Mouse (Mus musculus): ENCODE results near the gene Olfr12.
A peak's percentile ranks its signal among the peaks of the same experiment; 100 is the strongest.

Gene Olfr12

DNA sequence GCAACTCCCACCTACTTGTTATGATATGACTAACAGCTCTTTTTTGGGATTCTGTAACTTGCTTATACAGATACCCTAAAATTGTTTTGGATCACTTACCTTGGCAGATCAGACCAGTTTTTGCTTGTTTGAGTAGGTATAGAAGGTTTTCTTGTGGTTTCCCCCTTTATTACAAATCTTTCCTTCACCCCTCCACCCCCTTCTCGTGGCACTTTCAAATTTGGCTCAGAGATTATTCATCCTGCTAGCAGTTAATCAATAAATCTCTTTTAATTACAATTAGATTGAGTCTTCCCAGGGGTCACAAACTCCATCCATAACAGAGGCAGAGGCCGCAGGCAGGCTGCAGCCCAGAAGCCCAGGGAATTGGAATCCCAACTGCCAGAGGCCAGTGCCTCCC lies at the start of gene Olfr12:
TSS of gene Olfr12 (plus strand) at position 301 of the 400 bp plus-strand sequence.
- no peak for DNase-seq

DNA sequence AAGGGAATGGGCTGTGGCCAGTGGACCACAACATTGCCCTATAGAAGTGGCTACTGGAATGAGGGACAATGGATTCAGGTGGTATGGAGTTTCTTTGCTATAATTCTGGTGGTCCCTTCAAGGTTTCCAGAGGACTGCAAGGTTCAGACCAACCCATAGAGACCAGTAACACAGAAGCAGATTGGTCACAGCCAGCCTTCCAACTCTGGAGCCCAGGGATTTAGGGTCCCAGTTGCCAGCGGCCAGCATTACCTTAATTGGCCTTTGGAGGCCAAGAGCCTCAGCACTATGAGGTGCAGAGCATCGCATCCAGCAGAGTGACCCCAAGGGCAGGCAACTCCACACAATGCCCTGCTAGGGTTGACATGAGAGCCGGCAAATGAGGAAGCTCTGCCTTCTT lies 46.6 kb upstream of the Olfr12 start, which contains the start of gene Olfr1413:
TSS of gene Olfr1413 (plus strand) at position 301 of the 400 bp plus-strand sequence.
- no peak for DNase-seq

DNA sequence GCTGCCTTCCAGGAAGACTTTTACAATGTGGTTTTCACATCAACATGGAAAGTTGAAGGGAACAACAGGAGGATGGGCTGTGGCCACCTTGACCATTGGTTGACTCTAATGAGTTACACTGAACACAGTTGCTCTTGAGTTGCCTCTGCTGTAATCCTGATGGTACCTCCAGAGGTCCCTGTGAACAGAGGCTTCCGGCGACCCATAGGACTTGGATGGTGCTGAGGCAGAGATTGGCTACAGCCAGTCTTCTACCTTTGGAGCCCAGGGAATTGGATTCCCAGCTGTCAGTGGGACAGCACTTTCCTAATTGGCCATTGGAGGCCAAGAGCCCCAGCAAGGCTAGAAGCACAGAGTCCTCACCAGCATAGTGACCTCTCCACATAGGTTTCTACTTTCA lies 32.1 kb upstream of the Olfr12 start, which contains the start of gene Olfr1412:
TSS of gene Olfr1412 (plus strand) at position 301 of the 400 bp plus-strand sequence.
- DNase-seq = no peak

- no peak for DNase-seq
Measured at GRCm38 (mm10) chr1:92594111-92594510, 23.5 kb upstream of the Olfr12 start, which contains the start of gene Olfr1411. Olfr1411 (plus strand) TSS chr1:92594411.

GRCm38 (mm10) chr1:92596019-92596418 lies 21.6 kb upstream of the Olfr12 start:
- DNase-seq = no peak

DNA sequence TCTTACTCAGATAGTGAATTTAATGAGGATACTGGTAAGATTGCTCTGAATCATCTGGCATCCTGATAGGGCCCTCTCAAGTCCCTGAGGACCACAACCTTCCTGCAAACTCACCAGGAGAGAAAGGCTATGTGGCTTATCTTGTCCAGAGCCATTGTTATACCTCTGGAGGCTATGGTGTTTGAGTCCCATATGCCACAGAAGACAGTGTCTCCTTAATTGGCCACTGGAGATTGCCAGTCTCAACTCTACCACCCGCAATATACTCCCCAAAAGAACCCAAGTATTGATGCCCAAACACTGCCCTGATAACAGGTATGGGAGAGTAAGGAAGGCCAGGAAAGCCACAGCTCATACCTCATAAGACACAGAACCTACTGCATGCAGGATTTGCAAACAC lies 12.1 kb upstream of the Olfr12 start, which contains the start of gene Olfr1410:
TSS of gene Olfr1410 (plus strand) at position 301 of the 400 bp plus-strand sequence.
- DNase-seq = no peak

GRCm38 (mm10) chr1:92607711-92608110 lies 9.9 kb upstream of the Olfr12 start:
- no peak for DNase-seq

DNA sequence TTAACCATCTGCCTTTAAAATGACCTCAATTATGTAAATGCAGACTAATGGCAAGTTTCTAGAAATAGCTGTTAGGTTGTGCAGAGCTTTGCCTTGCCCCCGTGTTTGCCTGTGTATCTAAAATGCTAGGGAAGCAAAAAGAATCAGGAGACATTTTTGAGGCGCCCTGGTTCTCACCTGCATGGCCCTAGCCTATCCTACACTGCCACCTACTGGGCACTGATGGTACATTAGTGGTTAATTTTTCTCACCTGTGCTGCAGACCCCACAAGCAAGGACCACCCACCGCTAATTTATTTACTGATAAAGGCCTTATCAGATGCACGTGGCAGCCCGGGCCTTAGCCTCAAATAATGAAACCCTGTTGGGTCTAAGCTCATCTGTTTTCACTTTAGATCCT lies 6.6 kb upstream of the Olfr12 start:
- DNase-seq = peak; percentile 60 to 67

GRCm38 (mm10) chr1:92613175-92613574 lies 4.4 kb upstream of the Olfr12 start:
- DNase-seq = no peak

GRCm38 (mm10) chr1:92614516-92614915 lies 3.1 kb upstream of the Olfr12 start:
- no peak for DNase-seq

DNA sequence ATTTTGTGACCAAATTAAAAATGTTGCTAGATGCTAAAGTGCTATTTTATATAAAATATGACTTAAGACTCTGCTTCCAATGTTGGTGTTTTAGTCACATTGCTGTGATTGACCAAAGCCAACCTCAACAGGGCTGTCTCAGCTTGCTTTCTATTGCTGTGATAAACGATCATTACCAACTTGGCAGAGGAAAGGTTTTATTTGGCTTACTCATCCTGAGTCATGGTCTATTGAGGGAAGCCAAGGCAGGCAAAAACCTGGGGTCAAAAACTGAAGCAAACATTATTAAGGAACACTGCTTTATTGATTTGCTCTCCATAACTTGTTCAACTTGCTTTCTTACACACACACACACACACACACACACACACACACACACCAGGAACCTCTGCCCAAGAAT lies 1.5 kb upstream of the Olfr12 start:
- no peak for DNase-seq

GRCm38 (mm10) chr1:92618360-92618759 lies 772 bp downstream of the Olfr12 start:
- peak; percentile 15 to 27 for DNase-seq

DNA sequence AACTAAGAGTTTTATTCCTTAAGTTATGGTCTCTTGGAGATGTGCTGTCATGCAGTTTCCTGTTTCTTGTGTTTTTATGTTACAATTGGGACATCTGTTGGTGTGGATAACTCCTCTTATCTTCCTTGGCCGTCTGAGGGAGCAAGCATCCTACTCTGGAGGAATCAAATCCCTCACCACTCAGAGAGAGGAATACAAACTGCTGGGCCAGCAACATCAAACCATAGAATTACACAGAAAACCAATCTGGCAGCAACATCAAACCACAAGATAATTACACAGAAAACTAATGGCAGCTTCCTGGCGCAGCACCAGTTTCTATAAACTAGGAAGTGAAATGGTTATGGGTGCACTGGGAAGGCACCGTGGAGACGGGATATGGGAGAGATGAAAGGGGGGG lies 10.6 kb downstream of the Olfr12 start:
- peak; percentile 32 to 52 for DNase-seq

DNA sequence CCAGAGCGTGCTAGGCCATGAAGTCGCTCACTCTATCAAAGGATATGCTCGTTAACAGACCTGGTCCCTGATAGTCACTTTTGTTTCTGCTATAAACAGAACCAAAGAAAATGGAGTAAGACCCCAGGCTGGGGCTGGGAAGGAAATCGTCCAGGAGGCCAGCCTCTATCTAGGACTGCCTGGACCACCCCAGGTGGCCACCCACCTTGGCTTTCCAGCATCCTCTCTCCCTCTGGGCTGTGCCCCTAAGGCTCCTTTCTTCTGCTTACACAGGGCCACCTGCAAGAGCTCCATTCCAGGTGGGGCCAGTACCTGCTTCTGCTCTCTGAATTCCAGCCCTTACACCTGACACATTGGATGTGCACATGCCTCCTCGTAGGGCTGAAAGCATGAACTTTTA lies 14.6 kb downstream of the Olfr12 start:
- no peak for DNase-seq

DNA sequence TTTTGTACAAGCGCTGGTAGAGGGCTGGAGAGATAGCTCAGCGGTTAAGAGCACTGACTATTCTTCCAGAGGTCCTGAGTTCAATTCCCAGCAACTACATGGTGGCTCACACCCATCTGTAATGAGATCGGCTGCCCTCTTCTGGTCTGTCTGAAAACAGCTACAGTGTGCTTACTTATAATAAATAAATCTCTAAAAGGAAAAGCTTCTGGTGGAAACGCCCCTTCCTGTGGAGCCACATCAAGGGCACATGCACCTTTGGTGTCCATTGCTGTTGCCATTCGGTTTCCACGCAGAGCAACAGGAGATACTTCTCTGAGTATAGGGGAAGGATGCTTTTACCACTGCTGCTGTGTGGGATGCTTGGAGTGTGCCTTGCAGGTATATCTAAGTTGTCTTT lies 15.4 kb downstream of the Olfr12 start:
- DNase-seq = no peak

DNA sequence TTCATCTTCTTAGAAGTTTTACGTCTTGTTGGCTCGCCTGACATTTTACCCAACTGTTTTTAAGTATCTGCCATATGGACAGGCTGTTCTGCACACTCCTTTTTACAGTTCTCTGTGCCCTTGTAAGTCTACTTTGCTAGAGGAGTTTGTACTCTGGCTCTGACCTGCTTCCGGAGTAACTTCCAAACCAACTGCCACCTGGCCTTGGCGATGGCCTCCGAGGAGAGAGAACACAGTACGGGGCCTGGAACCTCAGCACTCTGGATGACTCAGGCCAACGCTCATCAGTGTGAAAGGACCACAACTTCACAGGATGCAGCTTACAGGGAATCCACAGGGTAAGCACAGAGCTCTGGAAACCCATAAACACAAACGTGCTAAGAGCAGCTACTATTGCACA lies 16.1 kb downstream of the Olfr12 start:
- DNase-seq = no peak

DNA sequence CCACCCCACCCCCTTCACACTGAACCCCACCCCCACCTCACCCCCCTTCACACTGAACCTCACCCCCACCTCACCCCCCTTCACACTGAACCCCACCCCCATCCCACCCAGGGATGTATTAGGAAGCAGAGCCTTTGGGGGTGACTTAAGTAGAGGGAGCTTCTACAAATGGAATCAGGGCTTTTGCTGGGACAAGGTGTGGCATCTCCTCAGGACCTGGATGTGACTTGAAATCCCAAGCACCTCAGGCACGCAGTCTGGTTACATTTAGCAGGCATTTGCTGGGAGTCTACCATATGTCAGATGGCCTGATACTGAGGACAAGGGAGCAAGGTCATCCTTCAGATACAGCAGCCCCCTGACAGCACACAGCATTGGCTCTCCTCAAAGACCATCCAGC lies 17.0 kb downstream of the Olfr12 start:
- DNase-seq = no peak

- no peak for DNase-seq
Measured at GRCm38 (mm10) chr1:92634976-92635599, 17.5 kb downstream of the Olfr12 start.

GRCm38 (mm10) chr1:92636015-92636414 lies 18.4 kb downstream of the Olfr12 start:
- DNase-seq = no peak

- DNase-seq = no peak
Measured at GRCm38 (mm10) chr1:92636676-92637075, 19.1 kb downstream of the Olfr12 start.

- DNase-seq = no peak
Measured at GRCm38 (mm10) chr1:92637501-92638172, 20.0 kb downstream of the Olfr12 start.

DNA sequence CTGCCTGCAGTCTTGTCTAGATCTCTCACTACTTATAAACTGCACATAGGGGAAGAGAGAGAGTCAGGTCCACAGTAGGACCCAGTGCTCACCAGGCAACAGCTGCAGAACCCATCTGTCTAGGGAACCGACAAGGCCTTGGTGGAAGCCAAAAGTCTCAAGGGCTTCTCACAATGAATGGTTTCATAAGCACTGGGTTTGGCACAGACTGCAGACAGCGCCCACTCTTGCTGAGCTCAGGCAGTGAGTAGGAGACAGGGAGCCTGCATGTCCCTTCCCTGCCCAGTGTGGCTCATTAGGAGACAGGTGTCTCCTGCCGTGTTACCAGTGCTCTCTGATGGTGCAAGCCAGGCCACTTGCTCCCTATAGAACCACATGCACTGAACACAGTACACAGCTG lies 20.6 kb downstream of the Olfr12 start:
- no peak for DNase-seq

- DNase-seq = no peak
Measured at GRCm38 (mm10) chr1:92638736-92639135, 21.1 kb downstream of the Olfr12 start.

DNA sequence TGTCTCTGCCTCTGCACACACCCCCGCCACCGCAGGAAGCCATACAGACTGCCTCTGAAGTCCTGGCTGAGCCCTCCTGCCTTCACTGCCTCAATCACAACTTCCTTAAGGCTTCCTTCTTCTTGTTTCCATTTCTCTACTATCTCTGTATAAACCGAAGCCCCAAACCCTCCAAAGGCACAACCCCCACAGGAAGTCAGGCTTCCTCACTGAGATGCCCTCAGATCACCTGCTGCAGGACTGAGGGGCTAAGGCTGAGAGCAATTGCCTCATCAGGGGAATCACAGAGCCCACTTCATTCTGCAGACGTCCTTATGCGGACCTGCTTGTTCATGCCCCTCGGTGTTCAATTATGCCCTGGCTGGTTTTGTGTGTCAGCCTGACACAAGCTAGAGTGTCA lies 22.8 kb downstream of the Olfr12 start:
- no peak for DNase-seq

Data from kidney, postnatal 4 days (tissue).